Mouse (Mus musculus) embryonic fibroblast, embryonic 13.5 days (primary cell): Measurements from ENCODE around the gene Lrrc28. TPM values are rescaled to one million over a fixed set of nuclear protein-coding genes. Genes with fewer than 3 reads are reported as not detected.

ENCODE experiments used
- H3K27ac ChIP-seq: 2 replicates; pipeline ENCODE4 v1.5.1; 2012; ENCODE audit warnings: low read length, control low read depth, inconsistent platforms; ENCODE audit not compliant: insufficient read depth
- H3K4me1 ChIP-seq: 2 replicates; pipeline ENCODE4 v1.6.1; 2011; ENCODE audit warnings: low read length; ENCODE audit not compliant: control insufficient read depth, insufficient read depth
- H3K4me3 ChIP-seq: 2 replicates; pipeline ENCODE4 v1.5.1; 2011; ENCODE audit warnings: mild to moderate bottlenecking, control low read depth, low read length; ENCODE audit not compliant: insufficient read depth
- CTCF ChIP-seq: IDR thresholded peaks from 2 replicates; pipeline ENCODE4 v1.5.1; 2011; ENCODE audit warnings: mild to moderate bottlenecking, control low read depth, low read length, moderate library complexity, borderline replicate concordance; ENCODE audit not compliant: insufficient read depth
- POLR2A ChIP-seq: IDR thresholded peaks from 2 replicates; pipeline ENCODE4 v1.6.1; 2011; ENCODE audit warnings: low read depth, mild to moderate bottlenecking, control low read depth, low read length, moderate library complexity
- polyA plus RNA-seq: library from polyadenylated mRNA; stranded (reverse); fragments of >200 nt; gene quantifications from 2 replicates; pipeline ENCODE4 v1.2.4, GENCODE M21; 2011; ENCODE audit warnings: low read depth; ENCODE audit not compliant: missing spikeins, insufficient read length

Lrrc28 gene
- polyA plus RNA-seq, 1 experiment, result 43.1 TPM

- H3K4me3 ChIP-seq, result no peak overlapping the region
- TF ChIP-seq CTCF (no peak), POLR2A (no peak)
- H3K27ac ChIP-seq, result no peak overlapping the region
- H3K4me1 ChIP-seq, result 0 out of 2 replicates have a peak, but pooled peaks cover 2% of the 10 kb centered on the region
Observed at GRCm38 (mm10) chr7:67583852-67584251, 61.2 kb downstream of the Lrrc28 start.

- Histone ChIP-seq H3K4me3 (no peak overlapping the region), H3K27ac (no peak overlapping the region), H3K4me1 (peaks cover 2% of the 10 kb centered on the region; the same call in 1 of the 2 replicates)
- TF ChIP-seq CTCF, result no peak
- TF ChIP-seq POLR2A, result no peak
Observed at GRCm38 (mm10) chr7:67578783-67579482, 66.1 kb downstream of the Lrrc28 start.

- H3K4me3 ChIP-seq, result no peak overlapping the region
- H3K27ac ChIP-seq, result no peak overlapping the region
- TF ChIP-seq CTCF (no peak), POLR2A (no peak)
- peaks cover 2% of the 10 kb centered on the region; the same call in 1 of the 2 replicates for H3K4me1 ChIP-seq
Observed at GRCm38 (mm10) chr7:67578044-67578443, 67.0 kb downstream of the Lrrc28 start.

- Histone ChIP-seq H3K4me3 (no peak overlapping the region), H3K27ac (no peak overlapping the region), H3K4me1 (peaks cover 18% of the 10 kb centered on the region)
- TF ChIP-seq CTCF (no peak), POLR2A (no peak)
Observed at GRCm38 (mm10) chr7:67566510-67567237, 78.4 kb downstream of the Lrrc28 start.

GRCm38 (mm10) chr7:67565132-67565531 lies 79.9 kb downstream of the Lrrc28 start:
- TF ChIP-seq CTCF, result no peak
- TF ChIP-seq POLR2A, result no peak
- Histone ChIP-seq H3K27ac (no peak overlapping the region), H3K4me1 (peaks cover 18% of the 10 kb centered on the region), H3K4me3 (no peak overlapping the region)

- Histone ChIP-seq H3K4me3 (no peak overlapping the region), H3K4me1 (peaks cover 15% of the 10 kb centered on the region), H3K27ac (no peak overlapping the region)
- TF ChIP-seq POLR2A, result no peak
- no peak for TF ChIP-seq CTCF
Observed at GRCm38 (mm10) chr7:67562176-67562575, 82.9 kb downstream of the Lrrc28 start.

- H3K27ac ChIP-seq, result no peak overlapping the region
- TF ChIP-seq CTCF (no peak), POLR2A (no peak)
- H3K4me3 ChIP-seq, result no peak overlapping the region
- peaks cover 10% of the 10 kb centered on the region; the same call in 1 of the 2 replicates for H3K4me1 ChIP-seq
Observed at GRCm38 (mm10) chr7:67559486-67559885, 85.6 kb downstream of the Lrrc28 start.

GRCm38 (mm10) chr7:67558230-67558629 lies 86.8 kb downstream of the Lrrc28 start:
- TF ChIP-seq POLR2A (no peak), CTCF (no peak)
- H3K4me1 ChIP-seq, result peaks cover 10% of the 10 kb centered on the region; the same call in 1 of the 2 replicates
- H3K27ac ChIP-seq, result no peak overlapping the region
- no peak overlapping the region for H3K4me3 ChIP-seq

- no peak overlapping the region for H3K27ac ChIP-seq
- no peaks in the 10 kb centered on the region for H3K4me1 ChIP-seq
- no peak overlapping the region for H3K4me3 ChIP-seq
- TF ChIP-seq POLR2A, result no peak
- TF ChIP-seq CTCF, result no peak
Observed at GRCm38 (mm10) chr7:67554863-67555262, 90.2 kb downstream of the Lrrc28 start.

GRCm38 (mm10) chr7:67551242-67551641 lies 93.8 kb downstream of the Lrrc28 start:
- H3K4me3 ChIP-seq, result no peak overlapping the region

GRCm38 (mm10) chr7:67549073-67549561 lies 96.0 kb downstream of the Lrrc28 start:
- TF ChIP-seq CTCF, result peak; percentile 37; the same call in 1 of the 2 replicates
- TF ChIP-seq POLR2A, result no peak
- no peak overlapping the region for H3K4me3 ChIP-seq
- peak overlapping the region; percentile 56 for H3K27ac ChIP-seq
- H3K4me1 ChIP-seq, result peaks cover 7% of the 10 kb centered on the region

More at GRCm38 (mm10) chr7:67551242-67551641, 93.8 kb downstream of the Lrrc28 start:
- Histone ChIP-seq H3K27ac (no peak overlapping the region), H3K4me1 (peaks cover 7% of the 10 kb centered on the region)
- TF ChIP-seq CTCF (no peak), POLR2A (no peak)
